Mouse (Mus musculus) urinary bladder, postnatal 25 days (tissue): ENCODE data around the gene Fcnb.

ENCODE experiments used
- DNase-seq: peaks from one replicate; pipeline ENCODE4 v3.0.0; 2022; ENCODE audit warnings: low spot score

Fcnb gene

DNA sequence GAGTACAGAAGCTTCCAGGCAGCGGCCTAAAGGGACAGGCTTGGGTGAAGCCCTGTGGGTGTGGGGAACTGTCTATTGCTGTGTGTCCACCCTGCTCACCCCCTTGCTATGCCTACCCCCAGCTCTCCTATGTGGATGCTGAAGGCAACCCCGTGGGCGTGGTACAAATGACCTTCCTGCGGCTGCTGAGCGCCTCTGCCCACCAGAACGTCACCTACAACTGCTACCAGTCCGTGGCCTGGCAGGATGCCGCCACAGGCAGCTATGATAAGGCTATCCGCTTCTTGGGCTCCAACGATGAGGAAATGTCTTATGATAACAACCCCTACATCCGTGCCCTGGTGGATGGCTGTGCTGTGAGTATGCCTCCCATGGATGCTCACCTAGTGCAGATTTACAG is 52.2 kb downstream of the Fcnb start:
- no peak for DNase-seq

DNA sequence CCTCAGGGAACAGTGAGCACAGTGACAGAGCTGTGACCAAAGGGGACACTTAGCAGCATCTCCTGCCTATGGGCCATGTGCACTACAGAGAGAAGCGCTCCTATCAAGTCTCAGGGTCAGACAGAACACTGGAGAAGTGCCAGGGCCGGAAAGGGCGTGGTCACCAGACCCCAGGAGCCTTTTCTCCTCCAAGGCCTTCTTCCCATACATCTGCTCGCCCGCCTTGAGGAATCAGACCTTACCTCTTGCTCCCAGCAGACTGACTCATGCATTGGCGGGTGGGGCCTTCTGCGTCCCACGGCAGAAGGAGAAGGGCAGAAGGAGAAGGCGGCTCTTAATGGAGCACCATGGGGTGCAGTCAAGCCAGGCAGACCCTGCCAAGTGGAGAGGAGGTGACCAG is 52.8 kb downstream of the Fcnb start:
- no peak for DNase-seq
